Mouse (Mus musculus) embryonic facial prominence, embryonic 14.5 days (tissue): ENCODE data around the gene Fam83b. TPM values are rescaled to one million over a fixed set of nuclear protein-coding genes. Genes with fewer than 3 reads are reported as not detected.

Experiments
- ATAC-seq: fragments of 200-750 bp; cut with Nextera tagmentation; 2 replicates; pipeline ENCODE4 v1.8.0; 2017; ENCODE audit warnings: low read depth, moderate number of reproducible peaks, moderate TSS enrichment
- DNase-seq: peaks from one replicate; pipeline ENCODE4 v3.0.0-alpha.2; 2015; ENCODE audit warnings: low spot score
- H3K27ac ChIP-seq: fragments of 300-500 bp; sonication (generic); replicated peaks from 2 replicates; pipeline ENCODE4 v1.5.1; 2014; ENCODE audit warnings: low read depth, mild to moderate bottlenecking, low read length, moderate library complexity
- H3K27me3 ChIP-seq: fragments of 300-500 bp; sonication (generic); replicated peaks from 2 replicates; pipeline ENCODE4 v1.6.1; 2014; ENCODE audit warnings: low read length; ENCODE audit not compliant: control insufficient read depth, insufficient read depth
- H3K36me3 ChIP-seq: fragments of 300-500 bp; sonication (generic); 2 replicates; pipeline ENCODE4 v1.6.1; 2014; ENCODE audit warnings: low read length, mixed read lengths; ENCODE audit not compliant: control insufficient read depth, insufficient read depth
- H3K4me1 ChIP-seq: fragments of 300-500 bp; sonication (generic); 2 replicates; pipeline ENCODE4 v1.6.1; 2014; ENCODE audit warnings: antibody characterized with exemption, low read length; ENCODE audit not compliant: control insufficient read depth, insufficient read depth
- H3K4me2 ChIP-seq: fragments of 300-500 bp; sonication (generic); 2 replicates; pipeline ENCODE4 v1.6.1; 2014; ENCODE audit warnings: low read depth, mild to moderate bottlenecking, low read length, moderate library complexity, mixed read lengths
- H3K4me3 ChIP-seq: fragments of 300-500 bp; sonication (generic); 2 replicates; pipeline ENCODE4 v1.5.1; 2014; ENCODE audit warnings: low read depth, mild to moderate bottlenecking, low read length
- H3K9ac ChIP-seq: fragments of 300-500 bp; sonication (generic); 2 replicates; pipeline ENCODE4 v1.6.1; 2014; ENCODE audit warnings: low read depth, mild to moderate bottlenecking, low read length, moderate library complexity, mixed read lengths
- H3K9me3 ChIP-seq: fragments of 300-500 bp; sonication (generic); 2 replicates; pipeline ENCODE4 v1.6.1; 2016; ENCODE audit warnings: low read length; ENCODE audit not compliant: control insufficient read depth
- WGBS: fragments of 180-500 bp; shearing (Covaris S2); extraction: QIAGEN DNeasy Blood & Tissue Kit; methylation state at CpG from one replicate; pipeline ENCODE4 v1.1.7; 2014; 5-methylcytosine and 5-hydroxymethylcytosine counted together
- polyA plus RNA-seq: library from polyadenylated mRNA; unstranded; fragments of >200 nt; fragmentation: Nextera tagmentation; extraction: Ambion mirVana; gene quantifications from 2 replicates; pipeline ENCODE4 v1.2.1, GENCODE M21; 2014

The Fam83b gene
- polyA plus RNA-seq, 1 experiment from 2014 or later = 3.7 TPM

DNA sequence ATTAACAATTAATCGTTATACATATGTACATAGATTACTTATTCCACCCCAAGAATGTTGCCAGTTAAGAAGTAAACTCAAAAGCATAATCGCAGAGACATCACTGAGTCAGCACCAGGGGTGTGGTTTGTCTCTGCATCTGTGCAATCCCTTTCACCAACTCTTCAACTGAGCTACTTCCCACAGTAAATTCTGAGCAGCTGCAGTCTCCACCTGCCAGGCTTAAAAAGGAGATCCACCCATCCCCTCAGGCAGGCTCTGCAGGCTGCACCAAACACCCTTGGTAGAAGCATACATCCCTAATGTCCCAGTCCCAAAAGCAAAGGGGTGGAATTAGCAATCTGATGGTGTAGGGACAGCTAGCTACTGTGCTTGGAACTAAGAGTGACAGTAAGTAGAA lies 1.3 kb downstream of the Fam83b start:
- no peak; the same call in 1 of the 2 replicates for ATAC-seq
- peak; percentile 60 for DNase-seq
- Histone ChIP-seq H3K4me3 (no peak overlapping the region), H3K4me2 (peak overlapping the region; percentile 78), H3K4me1 (no peaks in the 10 kb centered on the region), H3K27me3 (peaks cover 3% of the 10 kb centered on the region; the same call in 1 of the 2 replicates), H3K9me3 (no peaks in the 10 kb centered on the region), H3K36me3 (no peaks in the 10 kb centered on the region), H3K9ac (no peak overlapping the region), H3K27ac (no peak overlapping the region)
- WGBS = 74% methylated on average over 2 of the region's 2 CpGs

DNA sequence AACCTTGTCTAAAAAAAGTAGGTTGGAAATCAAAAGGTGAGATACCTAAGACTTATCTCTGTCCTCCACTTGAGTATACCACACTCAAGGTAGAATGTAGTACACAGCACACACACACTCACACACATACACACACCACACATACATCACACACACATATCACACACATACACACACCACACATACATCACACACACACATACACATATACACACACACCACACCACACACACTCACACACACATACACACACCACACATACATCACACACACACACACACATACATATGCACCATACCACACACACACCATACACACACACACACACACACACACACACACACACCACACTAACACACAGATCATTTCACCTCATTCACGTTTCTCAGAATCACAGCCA lies 2.8 kb downstream of the Fam83b start:
- no peak overlapping the region for H3K9ac ChIP-seq
- no peak overlapping the region for H3K27ac ChIP-seq
- DNase-seq (no peak), ATAC-seq (no peak)
- 62% methylated on average over 1 of the region's 1 CpGs for WGBS
- H3K4me2 ChIP-seq = no peak overlapping the region
- H3K4me1 ChIP-seq = no peaks in the 10 kb centered on the region
- H3K36me3 ChIP-seq = no peaks in the 10 kb centered on the region
- H3K4me3 ChIP-seq = no peak overlapping the region
- peaks cover 3% of the 10 kb centered on the region; the same call in 1 of the 2 replicates for H3K27me3 ChIP-seq
- no peaks in the 10 kb centered on the region for H3K9me3 ChIP-seq

DNA sequence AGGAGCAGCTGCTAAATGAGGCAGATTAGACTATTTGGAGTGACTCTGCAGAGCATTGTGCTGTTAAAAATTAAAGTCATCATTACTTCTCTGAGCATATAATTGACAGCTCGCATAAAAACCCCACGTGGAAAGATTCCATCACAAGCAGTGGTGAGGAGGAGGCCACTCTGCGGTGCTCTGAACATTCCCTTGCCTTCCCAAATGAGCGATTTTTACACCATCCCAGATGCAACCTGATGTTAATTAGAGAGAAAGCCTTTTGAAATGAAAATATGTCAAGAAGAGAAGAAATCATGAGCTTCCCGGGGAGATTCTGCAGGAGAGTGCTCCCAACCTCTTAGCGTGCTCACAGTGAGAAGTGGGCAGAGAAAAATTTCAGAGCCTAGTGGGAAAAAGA lies 4.1 kb downstream of the Fam83b start:
- Histone ChIP-seq H3K9ac (no peak overlapping the region), H3K9me3 (no peaks in the 10 kb centered on the region), H3K36me3 (no peaks in the 10 kb centered on the region), H3K4me1 (no peaks in the 10 kb centered on the region), H3K27me3 (peaks cover 1% of the 10 kb centered on the region; the same call in 1 of the 2 replicates), H3K27ac (no peak overlapping the region), H3K4me2 (no peak overlapping the region), H3K4me3 (no peak overlapping the region)
- DNase-seq (no peak), ATAC-seq (no peak)
- WGBS = 24% methylated on average over 6 of the region's 6 CpGs

DNA sequence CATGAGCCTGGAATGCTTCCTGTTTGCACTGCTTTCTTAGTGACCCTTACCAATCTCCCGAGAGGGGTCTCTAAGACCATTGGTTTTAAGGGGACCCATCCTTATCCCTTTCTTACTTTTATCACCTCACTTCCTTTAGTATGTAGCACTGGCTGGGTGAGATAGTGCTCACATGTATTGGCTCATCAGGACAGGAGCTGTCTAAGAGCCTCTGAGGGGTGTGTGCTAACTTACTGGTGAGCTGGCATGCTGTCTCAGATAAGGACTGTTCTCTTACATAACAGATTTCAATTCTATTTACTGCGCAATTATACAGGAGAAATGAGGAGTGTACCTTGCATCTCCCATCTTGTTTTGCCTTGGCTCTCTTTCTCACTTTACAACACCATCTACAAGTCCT lies 7.7 kb downstream of the Fam83b start:
- DNase-seq = no peak
- WGBS = 89% methylated on average over 2 of the region's 2 CpGs
- Histone ChIP-seq H3K27ac (no peak overlapping the region), H3K27me3 (no peaks in the 10 kb centered on the region), H3K9me3 (no peaks in the 10 kb centered on the region), H3K4me2 (no peak overlapping the region), H3K4me1 (no peaks in the 10 kb centered on the region), H3K4me3 (no peak overlapping the region), H3K36me3 (no peaks in the 10 kb centered on the region), H3K9ac (no peak overlapping the region)
- no peak for ATAC-seq

DNA sequence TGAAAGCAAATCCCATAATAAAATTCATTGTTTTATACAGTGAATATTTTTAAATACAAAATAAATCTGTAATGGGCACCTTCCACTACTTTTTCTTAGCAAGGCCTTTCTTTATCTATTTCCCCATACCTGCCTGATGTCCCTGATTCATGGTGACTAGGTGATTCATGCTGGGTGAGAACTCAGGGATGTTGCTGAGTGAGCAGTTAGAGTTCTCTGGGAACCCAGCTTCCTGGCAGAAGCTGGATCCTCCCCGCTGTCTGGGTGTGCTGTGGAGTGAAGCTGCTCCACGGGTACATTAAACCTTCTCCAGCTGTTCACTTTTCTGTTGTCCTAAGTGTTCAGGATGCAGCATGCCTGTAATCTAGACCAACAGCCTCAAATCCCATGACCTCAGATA lies 13.2 kb downstream of the Fam83b start:
- Histone ChIP-seq H3K4me1 (no peaks in the 10 kb centered on the region), H3K36me3 (no peaks in the 10 kb centered on the region), H3K9me3 (no peaks in the 10 kb centered on the region), H3K4me3 (no peak overlapping the region), H3K27ac (no peak overlapping the region), H3K27me3 (no peaks in the 10 kb centered on the region), H3K4me2 (no peak overlapping the region), H3K9ac (no peak overlapping the region)
- ATAC-seq (no peak), DNase-seq (no peak)
- 44% methylated on average over 2 of the region's 2 CpGs for WGBS

DNA sequence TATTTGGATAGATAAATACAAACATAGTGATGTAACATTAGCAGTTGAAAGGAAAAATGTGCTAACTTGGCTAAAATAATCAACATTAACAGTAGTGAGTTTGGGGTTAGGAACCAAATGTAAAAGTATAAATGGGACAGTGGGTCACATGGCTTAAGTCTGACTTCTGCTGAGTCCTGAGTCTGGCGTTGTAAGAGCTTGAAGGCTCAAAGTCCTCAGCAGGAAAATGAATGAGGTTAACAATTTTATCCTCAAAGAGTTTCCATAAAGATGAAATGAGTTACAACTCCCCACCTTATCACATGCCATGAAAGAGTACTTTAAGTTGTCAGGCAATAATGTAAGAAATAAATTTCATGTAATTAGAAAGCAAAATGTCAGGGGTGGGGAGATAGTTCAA lies 13.8 kb downstream of the Fam83b start:
- no peaks in the 10 kb centered on the region for H3K36me3 ChIP-seq
- ATAC-seq = no peak
- H3K4me1 ChIP-seq = no peaks in the 10 kb centered on the region
- no peaks in the 10 kb centered on the region for H3K27me3 ChIP-seq
- no peak overlapping the region for H3K27ac ChIP-seq
- H3K9ac ChIP-seq = no peak overlapping the region
- H3K9me3 ChIP-seq = no peaks in the 10 kb centered on the region
- H3K4me2 ChIP-seq = no peak overlapping the region
- no peak for DNase-seq
- H3K4me3 ChIP-seq = no peak overlapping the region
- WGBS = 71% methylated on average over 1 of the region's 1 CpGs

DNA sequence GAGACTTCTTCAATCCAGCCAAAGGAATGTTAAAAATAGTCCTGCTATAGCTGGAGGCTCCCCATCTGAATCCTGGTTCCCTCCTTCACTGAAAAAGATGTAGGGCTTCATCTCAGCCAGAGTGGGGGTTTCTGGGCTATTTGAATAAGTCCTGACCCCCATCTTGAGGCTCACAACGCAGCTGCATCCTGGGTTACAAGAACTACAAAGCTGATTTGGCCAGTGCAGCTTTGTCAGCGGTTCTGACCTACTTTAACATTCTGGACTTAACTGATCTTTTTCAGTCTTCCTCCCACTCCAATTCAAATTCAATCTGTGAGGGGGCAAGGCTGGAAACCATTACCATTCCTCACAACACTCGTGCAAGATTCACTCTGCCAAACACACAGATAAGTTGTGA lies 20.2 kb downstream of the Fam83b start:
- no peak overlapping the region for H3K9ac ChIP-seq
- 43% methylated on average over 3 of the region's 3 CpGs for WGBS

DNA sequence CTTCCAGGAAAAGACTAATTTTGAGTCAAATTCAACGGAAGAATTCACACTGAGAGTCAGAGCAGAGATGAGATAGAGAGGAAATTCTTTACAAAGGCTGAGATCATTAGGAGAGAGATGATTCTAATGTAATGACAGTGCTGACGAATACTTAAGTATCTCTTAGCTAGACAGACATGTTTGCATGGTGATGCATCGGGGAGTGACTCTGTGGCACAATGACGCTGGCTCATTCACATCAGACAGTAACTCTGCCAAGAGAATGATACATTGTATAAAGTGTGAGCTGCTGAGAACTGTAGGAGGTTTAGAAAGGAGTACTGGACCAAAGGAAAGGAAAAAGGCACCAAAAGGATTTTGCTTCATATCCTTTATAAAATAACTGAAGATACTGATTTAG lies 26.2 kb downstream of the Fam83b start:
- Histone ChIP-seq H3K27me3 (no peaks in the 10 kb centered on the region), H3K4me3 (no peak overlapping the region), H3K4me1 (no peaks in the 10 kb centered on the region), H3K4me2 (no peak overlapping the region), H3K36me3 (no peaks in the 10 kb centered on the region), H3K27ac (no peak overlapping the region), H3K9ac (no peak overlapping the region), H3K9me3 (no peaks in the 10 kb centered on the region)
- ATAC-seq (no peak), DNase-seq (no peak)
- WGBS = 75% methylated on average over 4 of the region's 4 CpGs

More for the DNA sequence above, 20.2 kb downstream of the Fam83b start:
- Histone ChIP-seq H3K4me3 (no peak overlapping the region), H3K4me1 (no peaks in the 10 kb centered on the region), H3K4me2 (no peak overlapping the region), H3K36me3 (no peaks in the 10 kb centered on the region), H3K9me3 (no peaks in the 10 kb centered on the region), H3K27me3 (no peaks in the 10 kb centered on the region), H3K27ac (no peak overlapping the region)
- ATAC-seq (no peak), DNase-seq (no peak)

DNA sequence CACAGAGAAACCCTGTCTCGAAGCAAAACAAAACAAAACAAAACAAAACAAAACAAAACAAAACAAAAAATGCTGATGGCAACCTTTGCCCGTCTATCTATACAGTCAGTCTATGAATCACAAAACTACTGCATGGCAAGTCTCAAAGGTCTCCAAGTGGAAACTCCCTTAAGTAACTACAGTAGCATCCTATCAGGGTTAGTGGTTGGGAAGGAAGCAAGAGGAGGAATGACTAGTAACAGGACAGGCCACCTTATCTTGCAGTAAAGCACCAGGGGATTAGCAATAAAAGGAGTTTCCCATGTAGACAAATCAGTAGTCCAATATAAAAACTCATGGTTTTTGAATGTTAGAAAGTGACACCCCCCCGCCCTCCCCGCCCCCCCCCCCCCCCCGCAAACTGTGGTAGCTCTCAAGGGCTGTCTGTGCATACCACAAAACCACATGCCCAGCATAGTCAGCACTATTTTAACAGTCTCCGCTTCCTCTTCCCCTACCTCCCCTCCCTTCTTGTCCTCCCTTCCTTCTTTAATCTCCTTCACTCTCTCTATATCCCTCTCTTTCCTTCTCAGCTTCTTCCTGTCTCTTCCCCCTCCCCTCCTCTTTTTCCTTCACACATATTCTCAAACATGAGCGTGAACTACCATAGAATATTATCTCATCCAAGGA lies 26.8 kb downstream of the Fam83b start:
- no peak for DNase-seq
- 88% methylated on average over 4 of the region's 7 CpGs for WGBS
- Histone ChIP-seq H3K9ac (no peak overlapping the region), H3K36me3 (no peaks in the 10 kb centered on the region), H3K4me3 (no peak overlapping the region), H3K27ac (no peak overlapping the region), H3K4me1 (no peaks in the 10 kb centered on the region), H3K4me2 (no peak overlapping the region), H3K27me3 (no peaks in the 10 kb centered on the region), H3K9me3 (no peaks in the 10 kb centered on the region)
- ATAC-seq = no peak
